Mouse (Mus musculus) gastrocnemius, postnatal 14 days (tissue): Measurements from ENCODE around the gene D3Ertd254e. TPM values are rescaled to one million over a fixed set of nuclear protein-coding genes. Genes with fewer than 3 reads are reported as not detected.

Experiments used
- DNase-seq: peaks from one replicate; pipeline ENCODE4 v3.0.0; 2021; ENCODE audit warnings: mixed read lengths
- intact Hi-C: fragments of 180-260 bp; cut with DNase I; formaldehyde crosslinking; loops from one replicate; pipeline ENCODE4 v1.15.1; 2025; ENCODE audit warnings: low total_unique reads
- total RNA-seq, 2 experiments: library from RNA; stranded (reverse); gene quantifications; 2 replicates each; pipeline ENCODE4 v1.2.3; 2021

Gene D3Ertd254e
- total RNA-seq, 2 experiments from 2014 or later = 2.8 to 3.1 TPM

DNA sequence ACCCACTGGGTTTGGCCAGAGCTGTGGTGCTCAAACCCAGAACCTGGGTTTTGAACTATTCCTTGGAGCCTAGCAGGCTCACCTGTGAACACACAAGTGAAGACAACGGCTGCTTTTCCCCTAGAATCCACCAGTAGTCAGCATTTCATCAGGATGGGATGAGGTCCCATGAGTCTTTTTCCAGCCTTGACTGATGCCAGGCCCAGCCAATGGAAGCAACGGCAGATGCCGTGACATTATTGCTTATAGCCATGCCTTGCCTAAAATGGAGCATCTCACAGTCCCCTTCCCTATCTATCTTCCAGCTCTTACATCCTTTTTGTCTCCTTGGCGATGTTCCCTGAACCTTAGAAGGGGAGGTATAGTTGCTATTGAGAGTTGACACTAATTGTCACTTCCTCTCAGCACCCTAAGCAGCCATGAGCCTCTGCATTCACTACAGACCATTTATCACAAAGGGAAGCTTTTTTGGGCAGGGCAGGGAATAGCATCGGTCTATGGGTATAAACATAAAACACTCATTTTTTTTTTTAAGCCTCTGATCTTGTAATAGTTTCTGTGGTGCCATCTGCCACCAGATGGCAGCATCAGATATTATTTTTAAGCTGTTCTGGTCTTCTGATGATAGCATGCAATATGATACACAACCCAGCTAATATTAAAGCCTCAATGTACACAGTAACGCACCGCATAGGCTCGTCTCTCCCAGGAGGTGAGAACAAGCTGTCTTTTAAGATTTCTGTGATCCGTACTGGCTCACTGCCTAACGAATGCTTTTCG lies 59.1 kb downstream of the D3Ertd254e start:
- no peak for DNase-seq
- intact Hi-C loops = loop anchor here (2.0 kb wide), 1 partner anchor 231 kb away; no protein-coding TSS in a partner anchor

DNA sequence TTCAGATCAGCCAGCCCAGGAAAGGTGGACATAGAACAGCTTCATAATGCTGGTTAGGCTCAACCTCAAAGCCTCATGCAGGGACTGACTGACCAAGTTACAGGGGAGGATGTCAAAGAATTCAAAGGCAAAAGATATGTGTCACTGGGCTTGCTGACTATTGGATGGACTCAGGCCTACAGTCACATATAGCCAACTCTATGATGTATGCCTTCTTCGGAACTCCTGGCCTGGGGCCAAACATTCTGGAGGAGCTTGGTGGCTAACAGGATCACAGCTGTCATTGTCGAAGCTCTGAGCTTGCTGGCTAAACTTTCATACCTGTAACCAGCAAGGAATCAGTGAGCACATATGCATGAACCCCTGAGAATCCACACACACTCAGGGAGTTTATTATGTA lies 60.1 kb downstream of the D3Ertd254e start:
- intact Hi-C loops = loop anchor here (2.0 kb wide), 1 partner anchor 230 kb away; no protein-coding TSS in a partner anchor

DNA sequence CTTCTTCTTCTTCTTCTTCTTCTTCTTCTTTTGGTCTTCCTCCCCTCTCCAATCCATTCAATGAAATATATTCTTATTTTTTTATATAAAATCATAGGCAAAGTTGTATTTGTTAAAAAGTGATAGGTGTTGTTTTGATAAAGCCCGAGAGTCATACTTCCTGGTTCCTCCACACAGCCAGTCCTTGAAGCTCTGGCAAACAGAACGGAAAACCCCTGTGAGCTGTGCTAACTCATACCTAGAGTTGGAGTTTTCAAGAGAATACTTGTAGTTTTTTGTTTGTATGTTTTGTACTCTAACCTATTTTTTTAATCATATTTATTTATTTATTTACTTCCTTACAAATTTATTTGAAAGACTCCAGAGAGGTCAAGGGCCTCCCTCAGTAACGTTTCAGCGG lies 61.9 kb downstream of the D3Ertd254e start:
- intact Hi-C loops = no loop called here
- no peak for DNase-seq

More for the DNA sequence above, 60.1 kb downstream of the D3Ertd254e start:
- DNase-seq = no peak

Other genes starting within 250 kb of the D3Ertd254e start
- 10 to 100 TPM; 65.8 to 79.6 TPM for gene Dcun1d1, start 213.6 kb upstream of the D3Ertd254e start, total RNA-seq
- 10 to 100 TPM; 23.0 to 30.4 TPM for gene Mccc1, start 150.3 kb upstream of the D3Ertd254e start, total RNA-seq
- gene Ccdc144b, start 97.5 kb upstream of the D3Ertd254e start, total RNA-seq = not detected
- 10 to 100 TPM; 19.2 to 27.3 TPM for gene Acad9, start 85.0 kb upstream of the D3Ertd254e start, total RNA-seq
- gene Qrfpr, start 71.3 kb downstream of the D3Ertd254e start, total RNA-seq = not detected